Mouse (Mus musculus) myocyte (in vitro differentiated cells): ENCODE measurements around the gene Yap1.

ENCODE experiments used
- CEBPB ChIP-seq: IDR thresholded peaks from 2 replicates; pipeline ENCODE4 v1.6.1; 2011; ENCODE audit warnings: mild to moderate bottlenecking, moderate library complexity; ENCODE audit not compliant: poor library complexity, insufficient read depth, severe bottlenecking
- E2F4 ChIP-seq: IDR thresholded peaks from one replicate; pipeline ENCODE4 v1.6.1; 2011; ENCODE audit warnings: mild to moderate bottlenecking, control low read depth, moderate library complexity; ENCODE audit not compliant: insufficient read depth
- MAX ChIP-seq: IDR thresholded peaks from one replicate; pipeline ENCODE4 v1.6.1; 2011; ENCODE audit warnings: low read depth, mild to moderate bottlenecking, control low read depth
- MYOD1 ChIP-seq, 3 experiments: IDR thresholded peaks; one replicate each; pipeline ENCODE4 v1.6.1; 2011; ENCODE audit warnings: control low read depth in 2 of 3, low read depth in 2 of 3, mild to moderate bottlenecking in 2 of 3, moderate library complexity in 1 of 3; ENCODE audit not compliant: insufficient read length in 2 of 3, control insufficient read depth in 1 of 3
- MYOG ChIP-seq, 3 experiments: IDR thresholded peaks; one replicate each; pipeline ENCODE4 v1.6.1; 2011; ENCODE audit warnings: control low read depth in 2 of 3, low read depth in 2 of 3, mild to moderate bottlenecking in 2 of 3; ENCODE audit not compliant: insufficient read length in 2 of 3, control insufficient read depth in 1 of 3, insufficient read depth in 1 of 3
- POLR2A ChIP-seq: IDR thresholded peaks from one replicate; pipeline ENCODE4 v1.6.1; 2011; ENCODE audit warnings: low read depth, mild to moderate bottlenecking, control low read depth, moderate library complexity; ENCODE audit not compliant: insufficient read length
- POLR2AphosphoS2 ChIP-seq: IDR thresholded peaks from one replicate; pipeline ENCODE4 v1.6.1; 2011; ENCODE audit warnings: low read depth, control low read depth; ENCODE audit not compliant: insufficient read length
- REST ChIP-seq: IDR thresholded peaks from one replicate; pipeline ENCODE4 v1.6.1; 2011; ENCODE audit warnings: mild to moderate bottlenecking, control low read depth, moderate library complexity; ENCODE audit not compliant: insufficient read depth, insufficient read length
- SRF ChIP-seq: IDR thresholded peaks from one replicate; pipeline ENCODE4 v1.6.1; 2011; ENCODE audit warnings: low read depth; ENCODE audit not compliant: control insufficient read depth, insufficient read length
- TCF12 ChIP-seq: IDR thresholded peaks from one replicate; pipeline ENCODE4 v1.6.1; 2011; ENCODE audit warnings: mild to moderate bottlenecking, control low read depth; ENCODE audit not compliant: poor library complexity, insufficient read depth, severe bottlenecking
- TCF3 ChIP-seq: IDR thresholded peaks from one replicate; pipeline ENCODE4 v1.6.1; 2011; ENCODE audit warnings: low read depth, control low read depth; ENCODE audit not compliant: insufficient read length
- USF1 ChIP-seq: IDR thresholded peaks from one replicate; pipeline ENCODE4 v1.6.1; 2011; ENCODE audit warnings: low read depth, mild to moderate bottlenecking, control low read depth, moderate library complexity

GRCm38 (mm10) chr9:7961366-7962160, 42.8 kb downstream of the Yap1 start:
- TF ChIP-seq TCF12 (no peak), MAX (no peak), TCF3 (no peak), POLR2A (no peak), MYOG (IDR thresholded peaks at IDR 0.05; ENCODE audit: control insufficient read depth in 1 of 3, insufficient read depth in 1 of 3, insufficient read length in 2 of 3, low read depth in 2 of 3) (no peak), POLR2AphosphoS2 (no peak), REST (no peak), MYOD1 (IDR thresholded peaks at IDR 0.05; ENCODE audit: control insufficient read depth in 1 of 3, insufficient read length in 2 of 3, low read depth in 2 of 3) (no peak), USF1 (no peak), E2F4 (no peak), CEBPB (no peak), SRF (no peak)
